Mouse (Mus musculus) brain, embryonic 14.5 days (tissue): Measurements from ENCODE around the gene Schip1.

Experiments used
- CTCF ChIP-seq: fragments of 200-500 bp; IDR thresholded peaks from 2 replicates; pipeline ENCODE4 v1.5.1; 2012; ENCODE audit warnings: inconsistent platforms, mild to moderate bottlenecking, moderate library complexity, borderline replicate concordance; ENCODE audit not compliant: insufficient read depth, insufficient read length; ENCODE audit errors: extremely low read depth
- POLR2A ChIP-seq: fragments of 200-500 bp; IDR thresholded peaks from 2 replicates; pipeline ENCODE4 v1.6.1; 2012; ENCODE audit warnings: mild to moderate bottlenecking, inconsistent platforms, borderline replicate concordance; ENCODE audit not compliant: poor library complexity, insufficient read depth, insufficient read length, severe bottlenecking; ENCODE audit errors: extremely low read depth

GRCm38 (mm10) chr3:68243239-68243638 lies 178.6 kb downstream of the Schip1 start:
- TF ChIP-seq POLR2A (no peak), CTCF (no peak)
